Mouse (Mus musculus): Measurements from ENCODE around the gene Ptpn3.

DNA sequence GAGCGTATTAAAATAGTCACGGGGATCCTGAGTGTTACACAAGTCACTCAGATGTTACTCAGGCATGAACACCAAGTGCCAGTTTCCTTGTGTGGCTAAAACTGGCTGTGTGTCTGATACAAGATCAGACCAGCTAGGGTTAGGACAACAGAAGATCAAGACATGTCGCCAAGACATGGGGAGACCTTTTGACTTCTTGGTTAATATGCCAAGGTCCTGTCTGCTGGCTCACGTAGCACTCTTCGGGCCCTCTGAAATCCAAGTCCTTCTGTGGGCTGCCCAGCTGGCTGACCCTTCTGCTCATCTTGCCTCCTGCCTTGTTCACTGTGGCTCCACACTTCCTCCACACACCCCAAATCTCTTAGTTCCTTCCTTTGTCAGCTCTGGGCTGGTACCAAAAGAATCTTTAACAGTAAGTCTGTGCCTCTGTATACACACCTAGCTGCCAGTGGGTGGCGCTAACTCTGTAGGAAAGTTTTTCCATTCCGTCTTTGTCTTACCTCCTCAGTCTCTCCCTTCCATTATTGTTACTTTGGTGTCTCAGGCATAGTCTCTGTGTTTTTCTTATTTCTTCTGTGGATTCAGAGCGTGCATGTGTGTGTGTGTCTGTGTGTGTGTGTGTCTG, 38.5 kb downstream of the Ptpn3 start:
- TF ChIP-seq CHD2 (IDR thresholded peaks at IDR 0.05; ENCODE audit: low read depth, low read length) (no peak), HCFC1 (IDR thresholded peaks at IDR 0.05; ENCODE audit: borderline replicate concordance, insufficient read depth, low read length) (no peak), MAFK (IDR thresholded peaks at IDR 0.05; ENCODE audit: insufficient read depth, low read depth, low read length) (no peak), ZNF384 (IDR thresholded peaks at IDR 0.05; ENCODE audit: low read depth, low read length) (no peak), ZC3H11A (IDR thresholded peaks at IDR 0.05; ENCODE audit: borderline replicate concordance, low read depth, low read length) (no peak)
